Mouse (Mus musculus) neural tube, embryonic 15.5 days (tissue): ENCODE results near the gene Rho. TPM values are rescaled to one million over a fixed set of nuclear protein-coding genes. Genes with fewer than 3 reads are reported as not detected.

Source experiments
- ATAC-seq: fragments of 200-750 bp; cut with Nextera tagmentation; 2 replicates; pipeline ENCODE4 v1.8.0; 2017; ENCODE audit warnings: mild to moderate bottlenecking, moderate TSS enrichment, moderate library complexity; ENCODE audit not compliant: low FRiP score
- H3K27ac ChIP-seq: fragments of 300-500 bp; sonication (generic); replicated peaks from 2 replicates; pipeline ENCODE4 v1.5.1; 2015; ENCODE audit warnings: mild to moderate bottlenecking, inconsistent platforms
- H3K27me3 ChIP-seq: fragments of 300-500 bp; sonication (generic); replicated peaks from 2 replicates; pipeline ENCODE4 v1.6.1; 2015; ENCODE audit warnings: inconsistent platforms
- H3K36me3 ChIP-seq: fragments of 300-500 bp; sonication (generic); 2 replicates; pipeline ENCODE4 v1.6.1; 2015; ENCODE audit warnings: inconsistent platforms
- H3K4me1 ChIP-seq: fragments of 300-500 bp; sonication (generic); 2 replicates; pipeline ENCODE4 v1.6.1; 2015; ENCODE audit warnings: inconsistent platforms
- H3K4me2 ChIP-seq: fragments of 300-500 bp; sonication (generic); 2 replicates; pipeline ENCODE4 v1.6.1; 2015; ENCODE audit warnings: inconsistent platforms, mild to moderate bottlenecking, moderate library complexity
- H3K4me3 ChIP-seq: fragments of 300-500 bp; sonication (generic); replicated peaks from 2 replicates; pipeline ENCODE4 v1.5.1; 2015; ENCODE audit warnings: mild to moderate bottlenecking, inconsistent platforms
- H3K9ac ChIP-seq: fragments of 300-500 bp; sonication (generic); replicated peaks from 2 replicates; pipeline ENCODE4 v1.6.1; 2015; ENCODE audit warnings: mild to moderate bottlenecking, inconsistent platforms
- H3K9me3 ChIP-seq: fragments of 300-500 bp; sonication (generic); replicated peaks from 2 replicates; pipeline ENCODE4 v1.6.1; 2016; ENCODE audit warnings: inconsistent platforms
- WGBS: fragments of 180-500 bp; shearing (Covaris S2); methylation state at CpG from one replicate; pipeline ENCODE4 v1.1.7; 2015; ENCODE audit warnings: mixed read lengths; 5-methylcytosine and 5-hydroxymethylcytosine counted together
- polyA plus RNA-seq: library from polyadenylated mRNA; unstranded; fragments of >200 nt; fragmentation: Nextera tagmentation; extraction: Ambion mirVana; gene quantifications from 2 replicates; pipeline ENCODE4 v1.2.1, GENCODE M21; 2015

Gene Rho
- polyA plus RNA-seq, 1 experiment from 2014 or later, result 2.0 TPM

GRCm38 (mm10) chr6:115956922-115957601 lies 25.5 kb downstream of the Rho start:
- 43% methylated on average over 16 of the region's 16 CpGs for WGBS
- H3K27me3 ChIP-seq, result no peaks in the 10 kb centered on the region
- no peak overlapping the region for H3K9ac ChIP-seq
- ATAC-seq, result 0 out of 2 replicates have a peak, but pooled peaks have one; percentile 3
- H3K4me2 ChIP-seq, result no peak overlapping the region
- H3K4me3 ChIP-seq, result no peak overlapping the region
- H3K9me3 ChIP-seq, result no peaks in the 10 kb centered on the region
- H3K4me1 ChIP-seq, result peaks cover 12% of the 10 kb centered on the region
- H3K27ac ChIP-seq, result no peak overlapping the region
- H3K36me3 ChIP-seq, result no peaks in the 10 kb centered on the region

GRCm38 (mm10) chr6:115957681-115958080 lies 26.1 kb downstream of the Rho start:
- ATAC-seq, result no peak
- Histone ChIP-seq H3K9ac (no peak overlapping the region), H3K4me3 (no peak overlapping the region), H3K36me3 (no peaks in the 10 kb centered on the region), H3K4me2 (no peak overlapping the region), H3K27ac (no peak overlapping the region), H3K27me3 (no peaks in the 10 kb centered on the region), H3K9me3 (no peaks in the 10 kb centered on the region), H3K4me1 (peaks cover 12% of the 10 kb centered on the region)
- 72% methylated on average over 6 of the region's 6 CpGs for WGBS

- H3K4me1 ChIP-seq, result peaks cover 12% of the 10 kb centered on the region
- WGBS, result 89% methylated on average over 9 of the region's 9 CpGs
- no peak overlapping the region for H3K9ac ChIP-seq
- no peak overlapping the region for H3K27ac ChIP-seq
- H3K36me3 ChIP-seq, result no peaks in the 10 kb centered on the region
- no peak overlapping the region for H3K4me3 ChIP-seq
- no peak for ATAC-seq
- H3K27me3 ChIP-seq, result no peaks in the 10 kb centered on the region
- no peaks in the 10 kb centered on the region for H3K9me3 ChIP-seq
- no peak overlapping the region for H3K4me2 ChIP-seq
These were observed 26.9 kb downstream of the Rho start for GRCm38 (mm10) chr6:115958445-115958844.

- no peak overlapping the region for H3K4me3 ChIP-seq
- ATAC-seq, result no peak
- no peak overlapping the region for H3K9ac ChIP-seq
- 82% methylated on average over 7 of the region's 7 CpGs for WGBS
- H3K4me2 ChIP-seq, result no peak overlapping the region
- no peaks in the 10 kb centered on the region for H3K36me3 ChIP-seq
- no peaks in the 10 kb centered on the region for H3K9me3 ChIP-seq
- no peak overlapping the region for H3K27ac ChIP-seq
- H3K27me3 ChIP-seq, result no peaks in the 10 kb centered on the region
- peaks cover 12% of the 10 kb centered on the region for H3K4me1 ChIP-seq
These were observed 27.7 kb downstream of the Rho start for GRCm38 (mm10) chr6:115959151-115959691.

GRCm38 (mm10) chr6:115960322-115960721 lies 28.8 kb downstream of the Rho start:
- Histone ChIP-seq H3K27ac (no peak overlapping the region), H3K27me3 (no peaks in the 10 kb centered on the region), H3K9me3 (no peaks in the 10 kb centered on the region), H3K4me2 (no peak overlapping the region), H3K9ac (no peak overlapping the region), H3K36me3 (no peaks in the 10 kb centered on the region), H3K4me3 (no peak overlapping the region), H3K4me1 (peaks cover 10% of the 10 kb centered on the region)
- WGBS, result 94% methylated on average over 19 of the region's 19 CpGs
- ATAC-seq, result no peak

GRCm38 (mm10) chr6:115961743-115962142 lies 30.2 kb downstream of the Rho start:
- no peaks in the 10 kb centered on the region for H3K27me3 ChIP-seq
- no peak for ATAC-seq
- no peaks in the 10 kb centered on the region for H3K9me3 ChIP-seq
- no peak overlapping the region for H3K4me3 ChIP-seq
- H3K4me1 ChIP-seq, result peaks cover 6% of the 10 kb centered on the region
- H3K27ac ChIP-seq, result no peak overlapping the region
- H3K36me3 ChIP-seq, result no peaks in the 10 kb centered on the region
- WGBS, result 88% methylated on average over 3 of the region's 3 CpGs
- H3K9ac ChIP-seq, result no peak overlapping the region
- no peak overlapping the region for H3K4me2 ChIP-seq

- Histone ChIP-seq H3K9me3 (no peaks in the 10 kb centered on the region), H3K4me3 (no peak overlapping the region), H3K9ac (no peak overlapping the region), H3K36me3 (no peaks in the 10 kb centered on the region), H3K4me2 (no peak overlapping the region), H3K4me1 (no peaks in the 10 kb centered on the region), H3K27me3 (no peaks in the 10 kb centered on the region), H3K27ac (no peak overlapping the region)
- 38% methylated on average over 23 of the region's 23 CpGs for WGBS
- ATAC-seq, result no peak
These were observed 31.0 kb downstream of the Rho start for GRCm38 (mm10) chr6:115962439-115963085.

- no peak overlapping the region for H3K27ac ChIP-seq
- H3K4me3 ChIP-seq, result no peak overlapping the region
- WGBS, result 80% methylated on average over 9 of the region's 9 CpGs
- 0 out of 2 replicates have a peak, but pooled peaks cover 2% of the 10 kb centered on the region for H3K4me1 ChIP-seq
- H3K27me3 ChIP-seq, result no peaks in the 10 kb centered on the region
- no peaks in the 10 kb centered on the region for H3K36me3 ChIP-seq
- H3K9ac ChIP-seq, result no peak overlapping the region
- no peak overlapping the region for H3K4me2 ChIP-seq
- ATAC-seq, result no peak
- H3K9me3 ChIP-seq, result no peaks in the 10 kb centered on the region
These were observed 32.1 kb downstream of the Rho start for GRCm38 (mm10) chr6:115963656-115964055.

- Histone ChIP-seq H3K4me3 (no peak overlapping the region), H3K27me3 (no peaks in the 10 kb centered on the region), H3K36me3 (no peaks in the 10 kb centered on the region), H3K27ac (no peak overlapping the region), H3K4me1 (peaks cover 7% of the 10 kb centered on the region), H3K9me3 (no peaks in the 10 kb centered on the region), H3K9ac (no peak overlapping the region), H3K4me2 (no peak overlapping the region)
- no peak for ATAC-seq
- 95% methylated on average over 19 of the region's 19 CpGs for WGBS
These were observed 34.8 kb downstream of the Rho start for GRCm38 (mm10) chr6:115966227-115966966.

- 95% methylated on average over 15 of the region's 15 CpGs for WGBS
These were observed 35.8 kb downstream of the Rho start for GRCm38 (mm10) chr6:115967291-115967880.

GRCm38 (mm10) chr6:115968086-115968485 lies 36.5 kb downstream of the Rho start:
- H3K36me3 ChIP-seq, result no peaks in the 10 kb centered on the region
- ATAC-seq, result no peak
- no peak overlapping the region for H3K4me2 ChIP-seq
- 83% methylated on average over 5 of the region's 5 CpGs for WGBS
- H3K27ac ChIP-seq, result no peak overlapping the region
- H3K9me3 ChIP-seq, result no peaks in the 10 kb centered on the region
- H3K9ac ChIP-seq, result no peak overlapping the region
- no peaks in the 10 kb centered on the region for H3K27me3 ChIP-seq
- no peak overlapping the region for H3K4me3 ChIP-seq
- H3K4me1 ChIP-seq, result peaks cover 21% of the 10 kb centered on the region

More at GRCm38 (mm10) chr6:115967291-115967880, 35.8 kb downstream of the Rho start:
- H3K4me2 ChIP-seq, result no peak overlapping the region
- H3K36me3 ChIP-seq, result no peaks in the 10 kb centered on the region
- no peaks in the 10 kb centered on the region for H3K27me3 ChIP-seq
- no peak overlapping the region for H3K9ac ChIP-seq
- no peaks in the 10 kb centered on the region for H3K9me3 ChIP-seq
- peaks cover 17% of the 10 kb centered on the region for H3K4me1 ChIP-seq
- ATAC-seq, result no peak
- H3K4me3 ChIP-seq, result no peak overlapping the region
- H3K27ac ChIP-seq, result no peak overlapping the region
